Mouse (Mus musculus): ENCODE data around the gene Zfp423. TPM values are rescaled to one million over a fixed set of nuclear protein-coding genes. Genes with fewer than 3 reads are reported as not detected.

The Zfp423 gene
- total RNA-seq, 1 experiment from 2014 or later: 22.0 TPM

DNA sequence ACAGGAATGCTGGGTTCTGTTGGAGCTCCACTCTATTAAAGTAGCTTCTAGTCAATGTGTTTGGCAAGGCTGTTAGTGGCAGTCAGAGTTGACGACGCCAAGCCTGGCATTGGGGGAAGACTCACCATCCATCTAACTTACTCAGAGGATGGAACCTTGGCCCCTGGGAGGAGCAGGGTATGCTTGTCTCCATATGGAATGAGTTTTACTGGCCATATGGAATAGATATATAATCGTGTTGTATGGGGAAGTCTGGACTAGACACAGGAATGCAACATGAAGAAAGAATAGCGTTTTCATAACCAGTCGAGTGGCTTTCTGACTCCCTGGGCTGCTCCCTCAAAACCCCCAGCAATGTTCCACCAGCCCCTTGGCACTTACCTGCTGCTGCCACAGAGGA is 55.3 kb downstream of the Zfp423 start:
- no peak for DNase-seq

DNA sequence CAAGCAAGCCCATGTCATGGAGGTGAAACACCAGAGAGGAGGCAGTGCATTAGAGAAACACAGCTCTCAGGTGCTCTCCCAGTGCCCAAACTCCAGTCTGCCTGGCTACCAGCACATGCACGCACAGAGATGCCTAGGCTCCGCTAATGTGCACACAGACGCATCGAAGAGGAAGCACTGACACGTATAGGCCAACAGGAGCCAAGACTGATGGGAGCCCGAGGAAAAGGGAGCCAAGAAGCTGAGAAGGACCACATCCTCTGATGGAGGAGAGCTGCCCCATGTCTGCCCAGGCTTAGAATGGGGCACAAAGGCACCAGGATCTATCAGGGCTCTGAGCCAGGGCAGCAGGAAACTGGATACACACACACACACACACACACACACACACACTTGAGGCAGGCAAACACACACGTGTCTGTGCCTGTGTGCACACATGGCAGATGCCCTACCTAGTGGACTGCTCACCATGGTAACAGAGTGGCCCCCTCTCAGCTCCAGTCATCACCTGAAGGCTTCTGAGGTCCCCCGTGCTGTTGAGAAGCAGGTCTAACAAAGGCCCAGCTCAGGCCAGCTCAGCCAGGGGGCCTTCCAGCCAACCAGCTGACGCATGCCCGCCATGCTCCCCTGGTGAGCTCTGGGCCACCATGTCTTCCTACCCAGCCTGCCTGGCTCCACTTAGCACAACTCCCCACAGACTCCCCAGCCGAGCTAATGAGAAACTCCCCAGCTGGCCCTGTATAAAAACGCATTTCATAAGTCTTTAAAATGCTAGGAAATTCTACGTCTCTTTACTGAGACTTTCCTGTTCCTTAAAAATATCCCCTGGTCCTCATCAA is 64.0 kb downstream of the Zfp423 start:
- no peak for DNase-seq

DNA sequence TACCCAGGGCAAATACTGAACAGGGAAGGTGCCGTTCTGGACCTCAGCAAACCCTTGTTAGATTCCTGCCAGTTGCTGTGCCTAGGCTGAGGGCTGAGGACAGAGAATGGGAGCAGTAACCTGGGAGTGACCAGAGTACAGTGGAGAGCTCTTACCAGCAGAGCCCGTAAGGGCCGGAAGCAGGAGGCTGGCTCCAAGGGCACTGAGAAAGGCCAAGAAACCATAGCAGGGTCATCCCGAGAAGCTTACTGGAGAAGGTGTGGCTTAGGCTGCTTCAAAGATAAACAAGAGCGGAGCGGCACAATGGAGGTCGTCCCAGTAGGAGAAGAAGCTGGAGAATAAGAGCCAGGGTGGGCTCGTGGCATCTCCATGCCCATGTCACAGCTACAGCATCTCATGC is 65.1 kb downstream of the Zfp423 start:
- DNase-seq: peak; percentile 41

DNA sequence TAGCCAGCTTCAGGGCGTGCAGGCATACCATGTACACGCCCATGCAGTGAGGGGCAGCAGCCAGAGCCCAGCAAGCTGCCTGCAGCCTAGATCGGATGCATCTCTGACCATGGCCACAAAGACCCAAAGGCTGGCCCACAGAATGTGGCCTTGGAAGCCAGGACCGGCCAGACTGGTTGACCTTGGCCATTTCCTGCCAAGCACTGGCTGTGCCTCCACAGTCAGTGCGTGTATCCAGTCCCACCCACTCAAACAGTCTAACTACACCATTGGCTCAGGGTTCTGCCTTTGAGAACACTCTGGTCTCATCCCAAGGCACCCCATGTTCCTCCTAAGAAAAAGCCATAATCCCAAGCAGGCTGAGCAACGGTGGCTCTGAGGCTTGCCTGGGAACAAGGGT is 65.8 kb downstream of the Zfp423 start:
- DNase-seq: peak; percentile 58

DNA sequence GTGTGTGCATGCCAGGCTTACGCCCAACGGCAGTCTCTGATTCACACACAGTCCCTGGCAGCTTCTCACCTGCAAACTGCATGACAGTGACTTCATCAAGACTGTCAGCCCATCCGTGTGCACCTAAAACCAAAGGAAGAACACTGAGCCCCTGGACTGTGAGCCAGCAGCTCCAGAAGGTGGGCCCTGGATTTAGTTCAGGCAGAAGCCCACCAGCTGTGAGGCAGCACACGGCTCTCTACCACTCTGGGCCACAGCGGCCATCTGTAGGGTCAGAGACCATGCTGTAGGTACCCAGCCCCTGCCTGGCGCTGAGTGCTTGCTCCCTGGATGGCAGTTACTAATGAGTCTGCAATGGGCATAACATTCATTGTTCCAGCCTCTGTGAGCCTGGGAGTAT is 66.5 kb downstream of the Zfp423 start:
- no peak for DNase-seq

DNA sequence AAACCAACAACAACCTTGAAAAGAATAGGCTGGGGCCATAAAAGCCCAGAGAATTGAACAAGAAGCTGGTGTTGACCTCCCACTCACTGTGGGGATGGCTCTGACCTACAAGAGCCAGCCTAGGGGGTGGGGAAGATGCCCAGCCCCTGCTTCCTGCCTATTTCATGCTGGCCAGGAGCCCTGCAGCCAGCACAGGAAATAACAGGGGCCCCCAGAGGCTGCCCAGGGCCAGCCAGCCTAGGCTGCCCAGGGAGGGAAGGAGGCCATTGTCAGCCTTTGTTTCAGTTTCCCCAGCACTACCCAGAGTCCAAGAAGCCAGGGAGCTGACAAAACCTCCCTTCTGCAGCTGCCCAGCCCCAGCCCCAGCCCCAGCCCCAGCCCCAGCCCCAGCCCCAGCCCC is 67.5 kb downstream of the Zfp423 start:
- DNase-seq: peak; percentile 48

DNA sequence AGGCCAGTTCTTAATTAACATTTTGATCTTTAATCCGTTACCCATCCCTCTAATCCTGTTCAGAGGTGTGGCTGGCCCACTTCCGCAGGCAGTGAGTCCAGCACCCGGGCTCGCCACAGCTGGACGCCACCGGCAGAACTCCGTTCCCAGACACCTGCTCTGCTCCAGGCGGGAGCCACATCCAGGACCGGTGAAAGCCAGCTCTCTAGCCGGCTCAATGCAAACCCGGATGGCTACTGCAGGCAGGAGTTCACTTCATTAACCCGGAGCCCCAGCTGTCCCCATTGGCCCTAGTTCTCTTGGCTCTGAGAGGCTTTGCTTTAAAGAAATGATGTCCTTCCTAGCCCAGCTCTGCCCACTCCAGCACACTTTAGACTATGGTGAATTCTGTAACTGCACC is 71.4 kb downstream of the Zfp423 start:
- DNase-seq: no peak

DNA sequence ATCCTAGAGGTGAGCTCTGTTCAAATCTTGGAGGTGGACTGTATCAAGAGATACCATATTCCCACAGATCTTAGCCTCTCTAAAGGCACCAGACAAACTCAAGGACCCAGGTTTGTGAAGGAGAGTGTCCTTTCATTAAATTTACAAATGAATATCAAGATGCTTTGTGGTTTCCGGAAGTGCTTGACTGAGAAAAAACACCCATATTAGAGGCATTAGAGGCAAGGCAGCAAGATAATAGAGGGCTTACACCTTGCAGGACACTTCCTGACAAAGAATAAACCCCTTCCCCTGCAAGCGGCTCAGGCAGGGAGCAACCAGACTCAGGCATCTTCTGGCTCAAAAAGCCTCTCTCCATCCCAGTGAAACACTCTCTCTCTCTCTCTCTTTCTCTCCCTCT is 78.3 kb downstream of the Zfp423 start:
- DNase-seq: no peak

DNA sequence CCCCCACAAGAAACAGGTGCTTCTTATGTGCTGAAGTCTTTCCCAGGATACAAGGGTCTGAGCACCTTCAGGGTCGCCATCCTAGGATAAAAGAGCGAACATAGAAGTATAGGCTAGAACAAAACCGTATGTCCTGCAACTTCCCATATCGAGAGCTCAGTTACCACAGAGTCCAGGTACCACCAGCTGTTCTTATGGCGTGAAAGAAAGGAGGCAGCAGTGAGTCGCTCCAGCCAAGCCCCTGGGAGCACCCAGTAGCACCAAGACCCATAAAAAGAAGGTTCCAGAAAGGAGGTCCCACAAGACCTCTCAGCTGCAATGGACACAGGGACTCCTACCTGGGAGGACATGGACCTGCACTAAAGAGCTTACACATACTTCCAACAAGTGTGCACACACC is 83.5 kb downstream of the Zfp423 start:
- no peak for DNase-seq

DNA sequence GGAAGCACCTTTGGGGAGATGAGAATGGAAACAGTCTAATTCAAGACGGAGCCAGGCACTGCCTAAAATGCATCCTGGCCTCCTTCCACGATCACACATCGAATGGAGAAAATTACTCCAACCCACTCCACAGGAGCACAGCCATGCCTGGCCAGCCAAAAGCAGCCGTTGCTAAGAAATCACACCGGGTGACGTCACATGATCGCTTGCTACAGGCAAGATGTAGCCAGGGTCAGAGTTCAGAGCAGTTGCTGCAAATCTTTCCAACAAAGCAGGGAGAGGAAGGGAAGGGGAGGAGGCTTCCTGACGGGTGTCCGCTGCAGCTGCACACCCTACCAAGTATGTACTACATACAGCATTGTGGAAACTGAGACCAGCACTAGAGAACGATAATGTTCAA is 83.9 kb downstream of the Zfp423 start:
- peak; percentile 64 for DNase-seq

DNA sequence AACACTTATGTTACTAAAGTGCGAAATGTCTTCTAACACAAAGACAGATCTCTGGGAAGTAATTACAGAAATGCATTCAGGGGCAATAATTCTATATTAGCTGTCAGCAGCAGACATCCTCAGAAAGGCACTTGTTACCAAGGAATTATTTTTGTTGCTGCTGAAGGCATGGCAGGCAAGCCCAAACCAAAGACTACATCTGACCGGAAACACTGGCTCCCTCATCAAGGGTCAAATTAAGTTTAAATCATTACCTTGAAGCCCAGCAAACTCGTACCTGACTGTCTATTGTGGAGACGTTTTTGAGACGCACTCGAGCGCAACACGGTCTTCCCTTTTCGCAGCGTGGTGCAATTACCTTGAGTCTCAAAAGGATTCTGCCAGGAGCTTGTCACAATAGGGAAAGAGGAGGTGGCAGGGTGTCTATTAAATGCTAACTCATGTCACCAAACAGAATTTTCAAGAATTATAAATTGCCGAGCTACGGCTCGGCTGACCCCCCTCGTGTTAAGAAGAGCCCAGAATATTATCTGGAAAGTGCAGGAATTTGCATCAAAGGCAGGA is 86.3 kb downstream of the Zfp423 start:
- no peak for DNase-seq

DNA sequence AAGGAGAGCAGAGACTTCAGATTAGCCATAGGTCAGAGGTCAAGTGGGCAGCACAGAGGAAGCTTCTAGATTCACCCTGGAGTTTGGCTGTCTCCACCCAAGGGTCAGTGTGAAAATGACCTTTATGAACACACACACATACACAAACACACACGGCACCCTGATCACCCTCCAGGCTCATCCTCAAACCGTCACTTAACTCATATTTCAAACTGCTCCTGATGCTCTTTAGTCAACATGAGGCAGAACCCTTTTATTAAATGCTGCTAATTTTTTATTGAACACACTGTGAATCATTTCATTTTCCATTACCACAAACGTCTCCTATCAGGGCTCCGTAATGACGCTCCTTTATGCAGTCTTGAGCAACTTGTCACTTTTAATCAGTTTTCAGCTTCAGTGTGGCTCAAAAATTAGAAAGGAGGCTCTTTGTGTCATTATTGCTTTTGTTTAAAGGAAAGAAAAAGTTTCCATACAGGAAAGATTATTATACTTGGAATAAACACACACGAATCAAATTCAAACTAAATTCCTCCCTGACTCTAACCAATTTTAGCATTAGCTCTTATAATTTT is 87.0 kb downstream of the Zfp423 start:
- no peak for DNase-seq

DNA sequence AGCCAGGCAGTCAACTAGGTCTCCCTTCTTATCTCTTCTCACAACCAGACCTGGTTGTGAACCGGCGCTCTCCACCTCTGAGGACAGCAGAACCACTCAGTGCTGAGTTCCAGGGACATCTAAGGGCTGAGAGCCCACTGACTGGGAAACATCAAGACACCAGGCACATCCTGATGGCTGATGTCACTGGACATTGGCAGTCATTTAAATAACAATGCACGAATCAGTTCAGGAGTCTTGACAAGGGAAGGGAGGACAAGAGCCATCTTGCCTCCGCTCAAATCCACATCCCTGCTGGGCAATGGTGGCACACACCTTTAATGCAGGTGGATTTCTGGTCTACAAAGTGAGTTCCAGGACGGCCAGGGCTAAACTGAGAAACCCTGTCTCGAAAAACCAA is 92.8 kb downstream of the Zfp423 start:
- no peak for DNase-seq

DNA sequence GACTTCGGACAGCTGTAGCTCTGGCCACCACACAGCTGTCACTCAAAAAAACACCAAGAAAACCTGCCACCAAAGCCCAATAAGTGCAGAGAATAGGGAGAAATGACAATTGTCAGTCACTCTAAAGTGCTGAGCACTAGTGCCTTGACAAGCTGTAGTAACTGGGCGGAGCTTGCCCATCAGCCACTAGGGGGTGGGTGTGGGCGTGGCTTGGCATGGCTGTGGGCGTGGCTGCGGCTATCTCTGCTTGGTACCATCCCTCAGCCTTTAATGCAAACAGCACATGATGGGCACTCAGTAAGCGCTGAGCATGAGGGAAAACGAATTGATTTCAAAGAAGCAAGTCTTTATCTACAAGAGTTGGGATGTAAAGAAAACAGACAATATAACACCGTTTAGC is 95.2 kb downstream of the Zfp423 start:
- peak; percentile 48 for DNase-seq

DNA sequence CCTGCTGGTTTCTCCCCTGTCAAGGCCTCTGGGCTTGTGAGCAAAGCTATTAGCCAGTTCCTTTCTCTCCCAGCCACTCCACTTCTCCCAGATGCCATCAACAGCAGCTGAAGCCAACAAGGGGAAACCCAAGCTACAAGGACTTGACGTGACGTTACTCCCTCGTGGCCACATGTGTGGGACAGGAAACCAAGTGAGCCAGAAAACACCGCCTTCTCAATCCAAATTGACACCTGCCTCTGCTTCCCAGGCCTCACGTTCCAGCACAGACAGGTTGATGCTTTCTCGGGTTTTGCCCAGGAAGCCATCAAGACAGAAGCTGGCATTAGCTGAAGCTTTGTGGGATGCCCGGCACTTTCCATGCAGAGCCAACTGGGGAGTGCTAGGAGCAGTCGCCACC is 96.3 kb downstream of the Zfp423 start:
- DNase-seq: no peak

DNA sequence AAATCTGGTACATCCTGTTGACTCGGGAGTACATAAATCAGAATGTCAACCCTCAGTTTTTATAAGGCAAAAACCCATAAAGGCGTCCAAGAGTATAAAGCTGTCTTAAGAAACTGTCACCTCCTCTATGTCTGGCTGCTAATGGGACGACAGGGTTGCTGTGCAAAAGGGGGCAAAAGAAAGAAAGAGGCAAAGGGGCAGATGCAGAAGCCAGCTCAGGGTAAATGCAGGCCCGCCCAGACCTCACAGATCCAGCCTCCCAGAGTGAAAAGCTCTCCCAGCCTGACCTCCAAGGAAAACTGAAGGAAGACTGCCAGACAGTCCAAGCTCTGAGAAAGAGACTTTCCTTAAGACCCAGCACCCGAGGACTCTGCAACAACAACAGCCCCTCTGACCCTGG is 97.7 kb downstream of the Zfp423 start:
- no peak for DNase-seq

DNA sequence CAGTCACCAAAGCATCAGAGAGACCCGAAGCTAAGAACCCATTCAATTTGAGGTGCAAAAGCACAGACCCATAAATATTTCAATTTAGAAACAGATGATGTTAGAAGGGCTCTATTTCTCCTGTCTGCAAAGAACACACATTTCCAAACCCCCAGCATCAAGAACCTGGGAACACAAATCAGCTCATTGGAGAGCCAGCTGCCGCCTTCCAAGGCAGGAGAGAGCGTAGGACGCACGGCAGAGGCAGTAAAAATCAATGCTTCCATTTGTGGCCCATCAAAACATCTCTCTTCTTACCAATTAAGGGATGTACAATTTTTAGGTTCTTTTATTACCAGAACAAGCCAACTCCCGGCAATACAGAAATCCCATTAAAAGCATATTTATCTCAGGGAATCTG is 98.5 kb downstream of the Zfp423 start:
- no peak for DNase-seq

DNA sequence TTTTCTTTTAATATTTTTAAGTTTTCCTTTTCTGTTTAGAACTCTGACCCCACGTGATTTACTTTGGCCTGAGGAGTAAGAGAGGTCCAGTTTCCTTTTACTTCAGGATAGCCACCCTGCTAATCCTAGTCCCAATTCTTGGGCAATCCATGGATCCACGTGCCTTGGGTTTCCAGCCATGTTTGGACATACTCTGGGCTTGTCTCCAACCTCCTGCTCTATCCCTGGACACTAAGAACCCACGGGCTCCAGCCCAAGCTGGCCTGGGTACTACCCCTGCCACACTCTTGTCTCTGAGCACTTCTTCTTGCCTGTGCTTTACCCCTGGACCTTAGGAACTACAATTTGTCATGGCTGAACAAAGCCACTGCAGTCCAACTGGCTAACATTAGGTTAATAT is 107.5 kb downstream of the Zfp423 start:
- peak; percentile 39 for DNase-seq

DNA sequence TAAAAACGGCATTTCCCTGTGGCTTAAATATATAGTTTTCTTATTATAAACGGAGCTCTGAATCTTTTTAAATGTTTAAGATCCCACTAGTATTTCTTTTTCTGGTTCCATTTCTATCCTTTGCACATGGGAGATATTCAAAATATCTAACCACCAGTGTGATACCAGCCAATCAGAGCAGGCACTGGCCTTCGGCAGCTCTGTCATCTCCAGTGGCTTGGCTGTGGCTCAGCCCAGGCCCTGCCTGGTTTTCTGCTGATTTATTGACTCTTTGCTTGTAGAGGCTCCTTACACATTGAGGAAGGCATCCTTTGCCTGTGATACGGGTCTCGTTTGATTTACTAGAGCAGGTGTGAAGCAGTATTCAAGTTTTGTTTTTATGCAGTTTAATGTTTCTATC is 108.0 kb downstream of the Zfp423 start:
- DNase-seq: no peak

DNA sequence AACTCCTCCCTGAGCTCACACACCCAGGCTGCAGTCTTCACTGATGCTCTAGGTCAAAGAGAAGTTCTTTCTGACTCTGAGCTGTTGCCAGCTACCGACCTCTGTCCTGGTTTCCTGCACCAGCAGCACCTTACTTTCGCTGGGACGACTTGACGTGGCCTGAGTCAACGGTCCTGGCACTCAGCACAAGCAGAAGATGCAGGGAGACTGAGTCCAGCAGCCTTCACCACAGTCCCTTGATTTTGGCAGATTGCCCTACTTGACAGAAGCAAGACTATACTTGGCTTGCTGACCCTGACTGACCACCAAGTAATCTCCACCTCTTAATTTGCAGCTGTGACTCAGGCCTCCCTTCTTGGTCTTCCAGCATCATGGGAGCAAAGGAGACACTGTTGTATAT is 110.6 kb downstream of the Zfp423 start:
- DNase-seq: no peak

DNA sequence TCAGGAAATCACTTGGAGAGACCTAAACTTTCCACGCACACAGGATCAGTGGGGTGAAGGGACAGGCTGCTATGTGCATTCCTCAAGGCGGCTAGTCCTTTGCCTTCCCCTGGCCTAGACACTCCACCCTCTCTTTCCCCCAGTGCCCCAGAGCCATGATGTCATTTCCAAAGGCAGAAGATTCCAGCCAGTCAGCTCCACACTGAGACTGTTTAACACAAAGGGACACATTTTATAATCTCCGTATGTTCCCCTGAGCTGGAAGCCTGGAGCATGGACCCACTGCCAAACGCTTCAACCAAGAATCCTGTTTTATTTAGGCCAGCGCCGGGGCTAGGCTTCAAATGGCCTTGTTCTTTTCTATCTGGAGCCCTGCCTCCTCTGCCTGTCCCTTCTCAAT is 111.6 kb downstream of the Zfp423 start:
- no peak for DNase-seq

DNA sequence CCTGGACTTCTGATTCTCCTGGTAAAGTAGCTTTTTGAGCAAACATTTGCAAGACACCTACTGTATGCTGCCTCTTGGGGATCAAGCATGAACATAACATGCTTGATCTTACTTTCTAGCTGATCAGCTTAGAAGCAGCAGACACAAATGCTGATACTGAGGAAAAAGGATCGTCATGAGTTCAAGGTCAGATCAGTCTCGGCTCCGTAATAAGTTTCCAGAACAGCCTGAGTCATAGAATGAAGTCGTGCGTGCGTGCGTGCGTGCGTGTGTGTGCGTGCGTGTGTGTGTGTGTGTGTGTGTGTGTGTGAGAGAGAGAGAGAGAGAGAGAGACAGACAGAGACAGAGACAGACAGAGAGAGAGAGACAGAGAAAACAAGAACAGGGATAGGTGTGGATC is 117.3 kb downstream of the Zfp423 start:
- peak; percentile 56 for DNase-seq

DNA sequence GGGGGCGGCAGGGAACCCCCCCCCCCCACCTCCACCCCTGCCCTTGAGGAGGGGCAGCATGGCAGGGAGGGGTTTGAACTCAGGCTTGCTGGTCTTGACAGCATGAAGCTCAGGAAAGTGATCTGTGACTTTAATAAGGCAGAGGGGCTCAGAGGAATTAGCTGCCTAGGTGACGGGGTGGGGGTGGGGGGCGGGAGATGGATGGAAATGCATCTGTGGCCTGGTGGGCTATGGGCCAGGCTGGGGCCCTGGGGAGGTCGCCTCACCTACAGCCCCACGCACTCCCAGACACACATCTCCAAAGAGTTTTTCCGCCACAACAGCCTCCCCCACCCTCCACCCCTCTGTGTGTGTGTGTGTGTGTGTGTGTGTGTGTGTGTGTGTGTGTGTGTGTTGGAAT is 122.1 kb downstream of the Zfp423 start:
- no peak for DNase-seq

DNA sequence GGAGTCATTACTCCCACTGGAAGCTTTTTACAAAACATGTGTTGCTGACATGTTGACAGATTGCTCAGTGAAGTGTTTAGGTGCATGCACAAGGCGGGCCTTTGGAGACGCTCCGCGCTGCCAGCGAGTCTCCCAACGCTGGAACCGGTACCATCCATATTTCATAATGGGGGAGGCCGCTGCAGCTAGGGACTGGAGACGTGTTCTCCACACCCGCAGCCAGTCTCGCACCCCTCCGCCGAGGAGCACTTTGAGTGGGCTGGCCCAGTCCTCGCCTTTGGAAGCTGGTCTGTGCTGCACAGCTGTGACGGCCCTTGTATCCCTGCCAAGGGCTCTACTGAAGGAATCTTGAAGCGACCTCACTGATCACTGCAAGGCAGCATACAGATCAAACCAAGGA is 122.5 kb downstream of the Zfp423 start:
- DNase-seq: peak; percentile 68
